22 mouse cellular contexts compared by ENCODE assay signal in the genomic region with DNA sequence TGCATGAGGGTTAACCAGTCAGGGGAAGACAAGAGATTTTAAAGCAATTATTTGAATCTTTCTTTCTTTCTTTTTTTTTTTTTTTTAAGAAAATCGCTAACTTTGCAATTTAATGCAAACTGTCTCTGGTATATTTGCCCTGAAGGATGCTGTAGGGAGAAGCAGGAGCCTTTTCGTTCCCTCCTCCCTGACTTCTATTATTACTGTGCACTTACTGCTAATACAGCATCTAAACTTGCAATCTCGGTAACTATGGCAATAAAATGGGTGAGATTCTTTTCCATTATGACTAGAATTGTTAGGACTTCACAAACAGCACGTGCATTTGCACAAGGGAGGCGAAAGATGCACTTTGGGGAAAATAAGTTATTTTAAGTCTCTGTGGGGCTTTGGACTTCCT. TPM values are rescaled to one million over a fixed set of nuclear protein-coding genes. Genes with fewer than 3 reads are reported as not detected.
DNase-seq lines count a peak whose midpoint lies in the region; ATAC-seq and TF ChIP-seq lines count a peak whose summit lies in the region.
"Had no signal": no experiment of that assay in that cellular context is flagged by ENCODE, and none has a peak within 500 bp of the region (broad histone marks: within the 10 kb centered on the region; RNA-seq: fewer than 3 reads in every experiment).

No protein-coding gene starts in this region.

- TF ChIP-seq CTCF in brain, embryonic 14.5 days (IDR thresholded peaks at IDR 0.05; ENCODE audit: borderline replicate concordance, extremely low read depth, insufficient read depth, insufficient read length), result no peak

- no peak overlapping the region for H3K4me2 ChIP-seq in midbrain, embryonic 16.5 days (ENCODE audit: low read length)
- no peak overlapping the region for H3K4me2 ChIP-seq in midbrain, embryonic 13.5 days (replicated peaks)
- H3K4me2 ChIP-seq: embryonic facial prominence, embryonic 13.5 days; embryonic facial prominence, embryonic 15.5 days; forebrain, embryonic 12.5 days had no signal

- H3K9me3 ChIP-seq in midbrain, embryonic 16.5 days (replicated peaks; ENCODE audit: control insufficient read depth, low read length, poor library complexity, severe bottlenecking), result no peaks in the 10 kb centered on the region
- no peaks in the 10 kb centered on the region for H3K9me3 ChIP-seq in midbrain, embryonic 13.5 days
- H3K9me3 ChIP-seq: embryonic facial prominence, embryonic 13.5 days; embryonic facial prominence, embryonic 15.5 days; forebrain, embryonic 10.5 days; forebrain, embryonic 12.5 days had no signal

- peak; percentile 55 for ATAC-seq in midbrain, embryonic 16.5 days
- ATAC-seq in midbrain, embryonic 13.5 days, result no peak
- ATAC-seq: forebrain, embryonic 14.5 days; forebrain, embryonic 16.5 days had no signal

- DNase-seq in brain, adult 2 months (ENCODE audit: low read depth, low spot score), result peak; percentile 18
- peak; percentile 35 for DNase-seq in brain, embryonic 14.5 days (ENCODE audit: low read depth)
- DNase-seq in retina, embryonic 14.5 days (ENCODE audit: low spot score), result no peak
- DNase-seq: adrenal gland, adult 2 months; adrenal gland, postnatal 10 days; adrenal gland, postnatal 25 days; cerebellum, adult 11 months; cerebellum, adult 18-20 months; cerebellum, adult 8-10 months; cerebellum, adult 9-11 months; cerebellum, postnatal 14 days; cerebellum, postnatal 36 days; embryo, embryonic 11 days had no signal

- 70% methylated on average over 5 of the region's 5 CpGs for WGBS in midbrain, embryonic 16.5 days
- WGBS in midbrain, embryonic 13.5 days, result 82% methylated on average over 5 of the region's 5 CpGs

- H3K4me1 ChIP-seq in midbrain, embryonic 16.5 days (ENCODE audit: control insufficient read depth, insufficient read depth, low read length), result 0 out of 2 replicates have a peak, but pooled peaks cover 5% of the 10 kb centered on the region
- no peaks in the 10 kb centered on the region for H3K4me1 ChIP-seq in midbrain, embryonic 13.5 days (replicated peaks)
- H3K4me1 ChIP-seq: embryonic facial prominence, embryonic 13.5 days; embryonic facial prominence, embryonic 15.5 days; forebrain, embryonic 12.5 days had no signal

- H3K36me3 ChIP-seq in midbrain, embryonic 16.5 days (ENCODE audit: control insufficient read depth, insufficient read depth, low read length), result no peaks in the 10 kb centered on the region
- no peaks in the 10 kb centered on the region for H3K36me3 ChIP-seq in midbrain, embryonic 13.5 days
- H3K36me3 ChIP-seq: embryonic facial prominence, embryonic 13.5 days; embryonic facial prominence, embryonic 15.5 days; forebrain, embryonic 10.5 days; forebrain, embryonic 12.5 days had no signal

- no peak overlapping the region for H3K9ac ChIP-seq in midbrain, embryonic 16.5 days (ENCODE audit: low read depth, low read length)
- H3K9ac ChIP-seq in midbrain, embryonic 13.5 days (replicated peaks), result no peak overlapping the region
- H3K9ac ChIP-seq: embryonic facial prominence, embryonic 13.5 days; embryonic facial prominence, embryonic 15.5 days; forebrain, embryonic 12.5 days had no signal

- H3K27ac ChIP-seq in midbrain, embryonic 16.5 days (ENCODE audit: low read length), result peak overlapping the region; percentile 18; the same call in 1 of the 2 replicates
- no peak overlapping the region for H3K27ac ChIP-seq in midbrain, embryonic 13.5 days
- H3K27ac ChIP-seq: embryonic facial prominence, embryonic 13.5 days; embryonic facial prominence, embryonic 15.5 days; forebrain, embryonic 10.5 days; forebrain, embryonic 12.5 days had no signal

- H3K27me3 ChIP-seq in midbrain, embryonic 16.5 days (ENCODE audit: control insufficient read depth, insufficient read depth, low read depth, low read length), result no peaks in the 10 kb centered on the region
- H3K27me3 ChIP-seq in midbrain, embryonic 13.5 days, result no peaks in the 10 kb centered on the region
- H3K27me3 ChIP-seq: embryonic facial prominence, embryonic 13.5 days; embryonic facial prominence, embryonic 15.5 days; forebrain, embryonic 12.5 days had no signal

- no peak for TF ChIP-seq POLR2A in brain, embryonic 14.5 days (IDR thresholded peaks at IDR 0.05; ENCODE audit: borderline replicate concordance, extremely low read depth, insufficient read depth, insufficient read length, poor library complexity, severe bottlenecking)

- no peak overlapping the region for H3K4me3 ChIP-seq in midbrain, embryonic 16.5 days (ENCODE audit: low read depth, low read length)
- no peak overlapping the region for H3K4me3 ChIP-seq in midbrain, embryonic 13.5 days (replicated peaks)
- H3K4me3 ChIP-seq: embryonic facial prominence, embryonic 13.5 days; embryonic facial prominence, embryonic 15.5 days; erythroblast, embryonic 14.5 days; forebrain, embryonic 10.5 days; forebrain, embryonic 12.5 days had no signal

RNA-seq across cellular contexts. Expression of a gene that starts 44.6 kb away (rescaled TPM):
- polyA plus RNA-seq in midbrain, embryonic 16.5 days (2015; fragmentation: Nextera tagmentation; extraction: Ambion mirVana), result 0.61 and 1.2 TPM in 2 replicates
- polyA plus RNA-seq in midbrain, embryonic 13.5 days (2015; fragmentation: Nextera tagmentation; extraction: Ambion mirVana), result 0.58 and 0.67 TPM in 2 replicates
- polyA plus RNA-seq in brain, embryonic 14.5 days (2012; rRNA removed), result 0.28 and 0.33 TPM in 2 replicates
- polyA plus RNA-seq: erythroblast, embryonic 14.5 days had no signal
